Mouse (Mus musculus): ENCODE measurements around the gene Nol9. TPM values are rescaled to one million over a fixed set of nuclear protein-coding genes. Genes with fewer than 3 reads are reported as not detected.

The Nol9 gene
- 10 to 100 TPM; 11.8 to 11.9 TPM for total RNA-seq (2023)

GRCm38 (mm10) chr4:152038985-152039830, at the start of gene Nol9:
Gene Nol9, plus strand, starts transcription at chr4:152039321.

GRCm38 (mm10) chr4:151996173-151996950, 42.8 kb upstream of the Nol9 start, which contains the start of gene Phf13:
Gene Phf13, minus strand, starts transcription at chr4:151996258.

GRCm38 (mm10) chr4:152008622-152009075, 30.5 kb upstream of the Nol9 start, which contains the start of gene Klhl21:
Gene Klhl21, plus strand, starts transcription at chr4:152008803.

GRCm38 (mm10) chr4:152027524-152027923, 11.6 kb upstream of the Nol9 start, which contains the start of gene Zbtb48:
Gene Zbtb48, minus strand, starts transcription at chr4:152027671.

GRCm38 (mm10) chr4:152038225-152038984, 716 bp upstream of the Nol9 start, which contains the start of gene Tas1r1:
Gene Tas1r1, minus strand, starts transcription at chr4:152038568.

GRCm38 (mm10) chr4:152072121-152072601, 33.0 kb downstream of the Nol9 start, which contains the start of gene Plekhg5:
Gene Plekhg5, plus strand, starts transcription at chr4:152072498.

Other genes with a start within 250 kb of the Nol9 start
- 10 to 100 TPM; 18.8 to 27.6 TPM for gene Camta1, start 177.4 kb upstream of the Nol9 start, total RNA-seq (2023)
- gene Dnajc11, start 105.6 kb upstream of the Nol9 start, total RNA-seq (2023): 10 to 100 TPM; 34.5 to 39.1 TPM
- 10 to 100 TPM; 19.0 to 21.7 TPM for gene Thap3, start 50.3 kb upstream of the Nol9 start, total RNA-seq (2023)
- gene Phf13, start 43.1 kb upstream of the Nol9 start, total RNA-seq (2023): 1 to 10 TPM; 3.7 to 3.8 TPM
- gene Klhl21, start 30.5 kb upstream of the Nol9 start, total RNA-seq (2023): 1 to 10 TPM; 4.8 to 6.7 TPM
- gene Zbtb48, start 11.7 kb upstream of the Nol9 start, total RNA-seq (2023): 10 to 100 TPM in 1 of 2 experiments, 1 to 10 TPM in 1; 7.7 to 13.9 TPM
- under 1 TPM; 0.15 to 0.60 TPM for gene Tas1r1, start 753 bp upstream of the Nol9 start, total RNA-seq (2023)
- 1 to 10 TPM; 2.5 to 5.0 TPM for gene Plekhg5, start 33.2 kb downstream of the Nol9 start, total RNA-seq (2023)
- under 1 TPM; 0.22 to 0.38 TPM for gene Tnfrsf25, start 76.6 kb downstream of the Nol9 start, total RNA-seq (2023)
- gene Espn, start 113.0 kb downstream of the Nol9 start, total RNA-seq (2023): under 1 TPM; 0.24 to 0.50 TPM
- not detected for gene Hes2, start 119.5 kb downstream of the Nol9 start, total RNA-seq (2023)
- 10 to 100 TPM; 28.0 to 30.0 TPM for gene Acot7, start 138.8 kb downstream of the Nol9 start, total RNA-seq (2023)
- gene Gpr153, start 234.9 kb downstream of the Nol9 start, total RNA-seq (2023): under 1 TPM; 0.35 TPM

Measured in neutrophil, adult 83 days (primary cell).